In genomic region chr14:16196518-16196917, GRCm38 (mm10) we compare ENCODE assay signal across 9 mouse cellular contexts. TPM values are rescaled to one million over a fixed set of nuclear protein-coding genes. Genes with fewer than 3 reads are reported as not detected.
A peak's percentile ranks its signal among the peaks of the same experiment; 100 is the strongest.
DNase-seq lines count a peak whose midpoint lies in the region; ATAC-seq and TF ChIP-seq lines count a peak whose summit lies in the region.
"Had no signal": no experiment of that assay in that cellular context is flagged by ENCODE, and none has a peak within 500 bp of the region (broad histone marks: within the 10 kb centered on the region; RNA-seq: fewer than 3 reads in every experiment).

No protein-coding gene starts in this region.

- 65% methylated on average over 4 of the region's 4 CpGs for WGBS in hindbrain, embryonic 14.5 days
- 62% methylated on average over 4 of the region's 4 CpGs for WGBS in hindbrain, embryonic 10.5 days
- WGBS in stomach, postnatal 0 days: 36% methylated on average over 4 of the region's 4 CpGs

- no peak for TF ChIP-seq POLR2A in brain, embryonic 14.5 days (IDR thresholded peaks at IDR 0.05; ENCODE audit: borderline replicate concordance, extremely low read depth, insufficient read depth, insufficient read length, poor library complexity, severe bottlenecking)

- peak; percentile 79 for DNase-seq in hindbrain, embryonic 14.5 days (ENCODE audit: low spot score)
- DNase-seq in hindbrain, embryonic 10.5 days (ENCODE audit: low spot score): no peak
- peak; percentile 21 for DNase-seq in right cerebral cortex, postnatal 14 days
- no peak for DNase-seq in right cerebral cortex, postnatal 36 days (ENCODE audit: low spot score in 2 of 2)
- DNase-seq in brain, embryonic 14.5 days (ENCODE audit: low read depth): peak; percentile 77
- no peak for DNase-seq in stomach, postnatal 0 days (ENCODE audit: low spot score)
- no peak for DNase-seq in gastrocnemius, postnatal 36 days
- DNase-seq in layer of hippocampus, adult 9-10 months (ENCODE audit: low spot score): no peak

- H3K9me3 ChIP-seq in hindbrain, embryonic 14.5 days (ENCODE audit: control insufficient read depth, low read length): no peaks in the 10 kb centered on the region
- H3K9me3 ChIP-seq in hindbrain, embryonic 10.5 days: no peaks in the 10 kb centered on the region
- H3K9me3 ChIP-seq in stomach, postnatal 0 days (ENCODE audit: control insufficient read depth, low read length): no peaks in the 10 kb centered on the region
- H3K9me3 ChIP-seq: neural tube, embryonic 13.5 days had no signal

- H3K4me1 ChIP-seq in hindbrain, embryonic 14.5 days (replicated peaks; ENCODE audit: control insufficient read depth, insufficient read depth, low read length): peaks cover 18% of the 10 kb centered on the region
- peaks cover 13% of the 10 kb centered on the region for H3K4me1 ChIP-seq in hindbrain, embryonic 10.5 days (replicated peaks)
- no peaks in the 10 kb centered on the region for H3K4me1 ChIP-seq in stomach, postnatal 0 days (replicated peaks; ENCODE audit: control insufficient read depth, insufficient read depth)

- no peak for TF ChIP-seq EP300 in stomach, postnatal 0 days (optimal IDR thresholded peaks at IDR 0.05)

- no peak overlapping the region for H3K4me3 ChIP-seq in hindbrain, embryonic 14.5 days (replicated peaks; ENCODE audit: low read length)
- no peak overlapping the region for H3K4me3 ChIP-seq in hindbrain, embryonic 10.5 days
- no peak overlapping the region for H3K4me3 ChIP-seq in stomach, postnatal 0 days (ENCODE audit: low read depth, low read length)
- H3K4me3 ChIP-seq: neural tube, embryonic 13.5 days had no signal

- H3K27ac ChIP-seq in hindbrain, embryonic 14.5 days: no peak overlapping the region
- no peak overlapping the region for H3K27ac ChIP-seq in hindbrain, embryonic 10.5 days
- no peak overlapping the region for H3K27ac ChIP-seq in stomach, postnatal 0 days (replicated peaks)
- H3K27ac ChIP-seq: neural tube, embryonic 13.5 days had no signal

- no peak for TF ChIP-seq CTCF in brain, embryonic 14.5 days (IDR thresholded peaks at IDR 0.05; ENCODE audit: borderline replicate concordance, extremely low read depth, insufficient read depth, insufficient read length)
- TF ChIP-seq CTCF in stomach, postnatal 0 days (IDR thresholded peaks at IDR 0.05; ENCODE audit: low read depth): peak; percentile 67

- intact Hi-C loops in gastrocnemius, postnatal 36 days (cut with DNase I): no loop called here

- H3K4me2 ChIP-seq in hindbrain, embryonic 14.5 days (replicated peaks): no peak overlapping the region
- H3K4me2 ChIP-seq in stomach, postnatal 0 days (replicated peaks; ENCODE audit: low read depth): no peak overlapping the region
- H3K4me2 ChIP-seq: neural tube, embryonic 13.5 days had no signal

- no peaks in the 10 kb centered on the region for H3K27me3 ChIP-seq in hindbrain, embryonic 14.5 days (ENCODE audit: control insufficient read depth, insufficient read depth, low read length)
- H3K27me3 ChIP-seq in hindbrain, embryonic 10.5 days (ENCODE audit: insufficient read depth, poor library complexity, severe bottlenecking): no peaks in the 10 kb centered on the region
- H3K27me3 ChIP-seq in stomach, postnatal 0 days (ENCODE audit: control insufficient read depth, insufficient read depth, low read length): no peaks in the 10 kb centered on the region

- H3K36me3 ChIP-seq in hindbrain, embryonic 14.5 days (replicated peaks; ENCODE audit: control insufficient read depth, insufficient read depth): no peaks in the 10 kb centered on the region
- no peaks in the 10 kb centered on the region for H3K36me3 ChIP-seq in hindbrain, embryonic 10.5 days
- no peaks in the 10 kb centered on the region for H3K36me3 ChIP-seq in stomach, postnatal 0 days (ENCODE audit: control insufficient read depth, insufficient read depth, low read length)
- H3K36me3 ChIP-seq: neural tube, embryonic 13.5 days had no signal

- H3K9ac ChIP-seq in hindbrain, embryonic 14.5 days: no peak overlapping the region
- no peak overlapping the region for H3K9ac ChIP-seq in stomach, postnatal 0 days (ENCODE audit: low read length)
- H3K9ac ChIP-seq: neural tube, embryonic 13.5 days had no signal

- ATAC-seq in hindbrain, embryonic 14.5 days (ENCODE audit: low FRiP score): no peak
- ATAC-seq in stomach, postnatal 0 days (ENCODE audit: low FRiP score, low TSS enrichment): no peak

RNA-seq across cellular contexts. Expression of gene Ngly1, which starts 52.6 kb away (rescaled TPM):
- 27.8 and 30.6 TPM in 2 replicates for polyA plus RNA-seq in hindbrain, embryonic 14.5 days (2014; fragmentation: Nextera tagmentation; extraction: Ambion mirVana)
- polyA plus RNA-seq in hindbrain, embryonic 10.5 days (2016; fragmentation: Nextera tagmentation; extraction: Ambion mirVana): 14.9 and 15.6 TPM in 2 replicates
- polyA plus RNA-seq in brain, embryonic 14.5 days (2012; rRNA removed): 13.0 and 13.7 TPM in 2 replicates
- polyA plus RNA-seq in stomach, postnatal 0 days (2015; fragmentation: Nextera tagmentation; extraction: Ambion mirVana): 35.2 and 37.2 TPM in 2 replicates
- total RNA-seq in gastrocnemius, postnatal 36 days (2021): 10 to 100 TPM; 46.5 to 50.7 TPM

RNA-seq across cellular contexts. Expression of gene Oxsm, which starts 53.1 kb away (rescaled TPM):
- 1.5 and 2.0 TPM in 2 replicates for polyA plus RNA-seq in hindbrain, embryonic 14.5 days (2014; fragmentation: Nextera tagmentation; extraction: Ambion mirVana)
- polyA plus RNA-seq in hindbrain, embryonic 10.5 days (2016; fragmentation: Nextera tagmentation; extraction: Ambion mirVana): 1.6 and 2.0 TPM in 2 replicates
- 3.2 and 4.3 TPM in 2 replicates for polyA plus RNA-seq in brain, embryonic 14.5 days (2012; rRNA removed)
- 1.7 and 1.9 TPM in 2 replicates for polyA plus RNA-seq in stomach, postnatal 0 days (2015; fragmentation: Nextera tagmentation; extraction: Ambion mirVana)
- total RNA-seq in gastrocnemius, postnatal 36 days (2021): 10 to 100 TPM in 1 of 2 experiments, 1 to 10 TPM in 1; 9.3 to 11.6 TPM

Comparison
In these comparisons a context has a peak if more than half of its experiments do, and no peak if none do; other contexts are left out.
1. DNase-seq: peak in hindbrain, embryonic 14.5 days (single experiment), right cerebral cortex, postnatal 14 days (single experiment) and brain, embryonic 14.5 days (single experiment); none in hindbrain, embryonic 10.5 days (single experiment), right cerebral cortex, postnatal 36 days (0 of 2), stomach, postnatal 0 days (single experiment), gastrocnemius, postnatal 36 days (0 of 2) and layer of hippocampus, adult 9-10 months (single experiment).